Mouse (Mus musculus) layer of hippocampus, postnatal 14 days (tissue): Measurements from ENCODE around the gene Hacd4. TPM values are rescaled to one million over a fixed set of nuclear protein-coding genes. Genes with fewer than 3 reads are reported as not detected.
"Not testable (repeated sequence)": the region's sequence is repeated elsewhere in the genome, so short reads cannot be mapped to it uniquely, and the experiment has no call there.

Experiments used
- DNase-seq, 2 experiments: peaks; one replicate each; pipeline ENCODE4 v3.0.0; 2021 to 2022; ENCODE audit warnings: low spot score in 2 of 2, mixed read lengths in 1 of 2
- total RNA-seq, 2 experiments: library from RNA; stranded (reverse); gene quantifications; 2 replicates each; pipeline ENCODE4 v1.2.3; 2021

Hacd4 gene
- total RNA-seq, 2 experiments from 2014 or later = 1.8 to 3.0 TPM

DNA sequence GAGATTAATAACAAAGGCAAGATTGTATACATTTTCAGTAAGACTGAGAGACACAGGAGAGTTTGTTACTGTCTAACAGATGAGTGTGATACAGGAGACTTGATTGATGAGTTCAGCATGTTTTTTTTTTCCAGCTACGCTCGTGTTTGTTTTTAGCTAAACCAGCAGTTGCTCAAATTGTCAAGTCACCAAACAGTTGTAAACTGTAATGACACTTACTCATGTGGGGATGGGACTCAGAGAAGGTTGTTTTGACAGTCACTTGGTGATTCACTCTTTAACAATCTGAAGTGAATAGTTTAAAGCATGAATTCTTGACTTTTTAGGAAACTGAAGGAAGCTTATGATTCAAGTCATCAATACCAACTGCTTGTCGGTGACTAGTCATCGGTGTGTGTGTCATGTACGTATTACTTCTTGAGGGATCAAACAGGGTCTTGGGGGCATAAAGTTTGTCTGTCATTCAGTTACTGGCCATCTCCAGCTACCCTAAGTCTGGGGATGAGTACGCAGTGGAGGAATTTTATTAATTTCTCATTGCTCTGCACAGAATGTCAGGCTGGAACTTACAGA is 2.0 kb downstream of the Hacd4 start:
- no peak for DNase-seq

DNA sequence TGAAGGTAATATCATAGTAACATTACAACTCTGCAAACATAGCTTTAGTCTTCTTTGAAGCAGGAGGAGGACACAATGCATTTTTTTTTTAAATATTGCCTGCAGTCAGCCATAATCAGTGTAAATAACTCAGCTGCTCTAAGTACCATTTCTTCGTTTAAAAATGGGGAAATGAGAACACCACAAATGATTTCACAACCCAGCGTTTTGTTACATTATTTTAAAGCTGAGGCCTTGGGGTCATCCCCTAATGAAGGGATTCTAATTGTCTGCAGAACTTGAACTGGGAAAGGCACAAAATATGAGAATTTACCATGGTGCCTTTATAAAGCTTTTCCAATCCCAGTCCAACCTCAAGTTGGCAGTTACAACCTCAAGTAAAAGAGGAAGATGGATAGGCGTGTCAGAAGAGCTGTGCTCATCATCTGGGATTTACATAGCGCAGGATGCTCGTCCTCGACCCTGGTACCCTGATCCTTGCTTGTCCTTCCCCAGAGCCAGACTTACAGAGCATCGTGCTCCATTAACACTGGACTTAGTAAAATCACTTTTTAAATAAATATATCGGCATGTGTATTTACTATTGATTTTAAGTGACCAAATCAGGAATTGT is 6.2 kb downstream of the Hacd4 start:
- no peak for DNase-seq

DNA sequence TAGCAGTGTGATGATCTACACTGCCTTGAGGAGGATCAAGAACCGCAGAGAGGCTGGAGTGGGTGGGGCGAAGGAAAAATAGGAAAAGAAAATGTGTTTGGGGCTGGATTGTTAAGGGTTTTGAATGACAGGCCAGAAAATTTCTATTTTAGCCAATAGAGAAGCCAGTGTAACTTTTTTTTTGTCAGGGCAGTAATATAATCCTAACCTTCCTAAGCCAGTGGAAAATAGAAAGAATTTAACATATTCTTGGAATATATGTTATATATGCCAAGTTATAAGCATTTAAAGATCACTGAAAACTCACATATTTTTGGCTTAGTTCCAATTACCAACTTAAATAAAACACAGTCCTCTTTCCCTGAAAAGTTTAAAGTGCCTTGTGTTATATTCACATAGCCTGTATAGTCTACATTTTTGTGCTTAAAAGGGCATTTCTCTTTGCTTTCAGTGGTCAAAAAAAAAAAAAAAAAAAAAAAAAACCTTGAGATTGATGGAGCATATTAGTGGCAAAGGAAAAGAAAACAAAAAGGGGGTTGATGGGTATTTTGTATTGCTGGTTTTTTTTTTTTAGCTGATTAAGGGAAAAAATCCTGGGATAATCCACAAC is 11.0 kb downstream of the Hacd4 start:
- no peak for DNase-seq

DNA sequence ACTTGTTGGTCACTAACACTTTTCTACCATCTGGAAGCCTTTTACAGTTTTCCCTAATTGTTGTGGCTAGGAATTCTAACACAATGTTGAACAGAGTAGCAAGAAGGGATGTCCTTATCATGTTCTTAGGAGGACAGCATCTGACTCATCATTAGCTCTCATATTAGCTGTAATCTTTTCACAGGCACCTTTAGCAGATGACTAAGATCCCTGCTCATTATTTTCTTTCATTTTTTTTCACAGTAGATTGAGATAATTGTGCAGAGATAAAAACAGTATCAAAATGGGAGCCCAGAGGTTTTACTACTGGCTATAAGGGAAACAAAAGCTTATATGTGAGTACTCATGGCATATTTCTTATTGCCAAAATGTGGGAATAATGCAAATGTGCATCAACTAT is 14.2 kb downstream of the Hacd4 start:
- DNase-seq = no peak

DNA sequence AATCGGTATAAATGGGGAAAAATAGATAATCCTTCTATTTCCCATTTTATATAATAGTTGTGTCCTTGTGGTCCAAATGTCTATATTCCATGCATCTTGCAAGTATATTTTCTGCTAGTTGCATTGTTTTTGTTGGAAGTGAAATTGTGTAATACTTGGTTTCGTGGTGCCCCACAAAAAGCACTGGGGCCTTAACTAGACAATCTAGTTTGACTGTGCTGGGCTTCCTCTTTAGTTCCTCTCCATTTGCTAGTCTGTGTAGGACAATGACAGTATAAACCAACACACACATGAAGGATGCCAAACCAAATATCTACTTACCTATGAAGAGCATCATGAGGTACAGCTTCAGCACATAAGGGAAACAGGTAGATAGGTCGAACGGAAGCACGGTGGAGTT is 19.4 kb downstream of the Hacd4 start:
- no peak for DNase-seq

DNA sequence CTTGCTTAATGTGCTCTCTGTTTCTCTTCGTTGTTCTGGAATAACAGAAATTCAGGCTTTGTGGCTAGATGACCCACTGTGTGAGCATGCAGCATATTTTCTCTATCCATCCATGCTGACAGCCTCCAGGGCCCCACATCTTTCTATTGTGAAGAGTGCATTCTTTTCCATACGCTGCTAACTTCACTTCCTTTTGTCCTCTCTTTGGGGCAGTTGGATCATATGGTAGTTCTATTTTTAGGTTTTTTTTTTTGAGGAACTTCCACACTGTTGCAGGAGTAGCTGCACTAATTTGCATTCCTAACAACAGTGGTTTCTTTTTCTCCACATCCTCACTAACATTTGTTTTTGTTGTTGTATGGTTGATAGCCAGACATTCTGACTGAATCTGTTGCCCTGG is 23.7 kb downstream of the Hacd4 start:
- DNase-seq = no peak

DNA sequence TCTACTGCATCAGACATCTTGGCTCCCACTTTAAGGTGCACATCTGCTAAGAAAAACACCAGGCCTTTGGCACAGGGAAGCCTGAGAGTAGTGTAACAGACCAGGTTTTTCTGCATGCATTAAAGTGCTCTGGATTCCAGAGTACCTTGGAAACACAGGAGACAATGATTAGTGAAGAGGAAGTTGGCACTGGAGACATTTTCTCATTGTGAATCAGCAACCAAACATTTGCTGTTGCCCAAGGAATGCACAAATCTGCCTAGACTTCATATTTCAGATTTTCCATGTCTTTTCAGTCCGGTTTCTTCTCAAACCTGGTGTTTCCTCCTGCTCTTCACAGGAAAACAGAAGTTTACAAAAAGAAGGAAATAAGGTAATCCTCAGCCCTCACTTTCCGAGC is 26.4 kb downstream of the Hacd4 start:
- no peak for DNase-seq

DNA sequence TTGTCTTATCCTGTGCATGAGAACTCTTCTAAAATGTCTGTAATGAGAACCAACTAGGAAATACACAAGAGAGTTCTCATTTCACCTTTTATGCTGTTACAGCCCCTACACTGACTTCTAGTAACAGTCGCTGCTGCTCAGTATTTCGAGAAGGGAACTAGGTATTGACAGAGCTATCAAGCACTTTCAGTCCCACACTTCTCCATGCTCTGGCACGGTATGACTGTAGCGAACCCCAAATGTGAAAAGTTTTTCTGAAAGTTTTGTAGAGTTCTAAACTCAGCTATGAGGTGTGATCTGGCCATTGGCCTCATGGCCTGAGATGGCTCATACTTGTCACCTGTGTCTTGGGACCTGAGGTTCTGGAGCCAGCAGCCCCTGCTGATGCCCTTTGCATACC is 29.4 kb downstream of the Hacd4 start:
- DNase-seq = no peak

DNA sequence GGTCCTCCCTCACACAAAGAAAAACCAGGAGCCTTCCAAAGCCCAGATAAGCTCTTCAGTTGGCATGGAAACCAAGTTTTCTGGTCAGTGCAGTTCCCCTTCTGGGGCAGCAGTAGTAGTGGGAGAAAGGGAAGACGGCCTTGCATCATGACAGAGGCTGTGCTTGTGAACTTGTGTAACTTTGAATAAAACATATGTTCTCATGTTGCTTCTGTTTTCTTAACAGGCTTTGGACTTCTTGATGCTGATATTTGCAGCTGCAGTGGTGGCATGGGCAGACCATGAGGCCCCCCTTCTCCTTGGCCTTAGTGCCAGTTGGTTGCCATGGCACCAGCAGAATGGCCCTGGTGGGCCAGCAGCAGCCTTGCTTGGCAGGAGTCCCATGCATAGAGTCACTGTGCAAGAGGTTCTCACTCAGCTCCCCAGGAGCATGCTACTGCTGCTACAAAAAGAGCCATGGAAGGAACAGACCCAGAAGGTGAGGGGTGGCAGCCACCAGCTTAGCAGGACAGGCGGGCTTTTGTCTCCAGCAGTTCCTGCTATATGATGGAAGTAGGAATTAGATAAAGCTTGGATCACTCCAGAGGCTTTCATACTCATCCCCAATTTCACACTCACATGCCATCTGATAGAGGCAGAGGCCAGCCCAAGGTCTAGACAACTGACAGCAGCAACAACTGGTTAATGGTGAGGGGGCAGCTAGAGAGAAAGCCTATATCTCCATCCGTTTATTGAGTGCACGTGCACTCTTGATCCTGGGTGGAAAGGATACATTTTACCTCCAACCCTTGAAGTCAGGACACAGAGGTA is 31.6 kb downstream of the Hacd4 start:
- peak; percentile 50 to 54 for DNase-seq

DNA sequence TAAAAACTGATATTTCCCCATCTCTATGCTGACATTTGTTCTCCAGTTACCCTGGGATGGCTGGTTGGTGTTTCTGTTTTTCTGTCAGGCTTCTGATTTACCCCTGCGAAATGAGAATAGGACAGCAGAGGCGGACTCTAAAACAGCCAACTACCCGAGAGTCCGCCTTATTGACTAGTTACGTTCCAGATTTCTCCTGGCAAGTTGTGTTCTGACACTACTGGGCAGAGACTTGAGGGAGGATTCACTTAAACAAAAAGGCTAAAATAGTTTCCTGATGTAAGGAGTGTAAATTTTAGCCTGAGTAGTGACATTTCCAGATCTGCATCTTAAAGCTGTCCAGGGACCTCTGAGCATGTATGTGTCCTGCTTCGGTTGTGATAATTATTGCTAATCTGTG is 35.8 kb downstream of the Hacd4 start:
- no peak for DNase-seq

DNA sequence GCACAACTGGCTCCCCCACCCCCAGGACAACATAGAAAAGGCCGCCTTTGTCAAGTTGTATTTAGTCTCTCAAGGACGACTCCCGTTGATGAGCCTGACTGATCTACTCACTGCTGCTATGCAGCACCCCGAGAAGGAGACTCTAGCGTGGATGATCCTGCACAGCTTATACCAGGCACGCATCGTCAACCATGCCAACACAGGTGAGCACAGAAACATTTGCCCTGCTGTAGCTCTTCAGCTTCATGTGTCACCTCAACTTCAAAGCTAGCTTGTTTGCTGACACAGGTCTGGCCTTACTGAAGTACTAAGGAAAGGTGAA is 37.8 kb downstream of the Hacd4 start:
- no peak for DNase-seq

DNA sequence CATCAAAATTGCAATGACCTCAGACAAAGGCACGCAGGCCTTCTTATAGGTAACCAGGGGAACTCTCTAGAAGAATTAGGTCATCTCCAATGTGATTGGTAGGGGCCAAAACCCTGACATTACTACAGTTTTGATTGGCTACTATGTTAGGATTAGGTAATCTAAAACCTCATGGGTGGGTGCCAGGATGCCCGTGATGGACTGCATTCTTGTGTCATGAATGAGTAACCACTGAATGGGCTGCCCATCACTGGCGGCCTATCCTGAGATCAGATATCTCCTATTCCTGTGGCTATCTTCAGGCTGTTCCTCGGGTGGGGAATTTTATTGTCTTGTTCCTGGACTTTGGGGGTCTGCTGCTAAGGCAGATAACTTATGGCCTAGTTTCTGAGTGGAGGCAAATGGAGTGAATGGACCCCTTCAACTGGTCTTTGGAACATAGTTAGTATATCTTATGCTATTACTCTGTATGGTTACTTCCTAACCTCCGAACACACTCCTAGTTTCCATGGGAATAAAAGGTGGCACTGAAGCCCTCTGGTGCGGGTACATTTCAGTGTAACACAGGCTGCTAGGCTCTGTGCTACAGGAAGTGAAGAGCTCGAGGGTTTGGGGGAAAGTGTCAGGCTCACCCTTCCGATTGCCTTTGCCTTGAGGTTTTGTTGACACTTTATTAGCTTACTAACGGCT is 38.3 kb downstream of the Hacd4 start:
- no peak for DNase-seq

DNA sequence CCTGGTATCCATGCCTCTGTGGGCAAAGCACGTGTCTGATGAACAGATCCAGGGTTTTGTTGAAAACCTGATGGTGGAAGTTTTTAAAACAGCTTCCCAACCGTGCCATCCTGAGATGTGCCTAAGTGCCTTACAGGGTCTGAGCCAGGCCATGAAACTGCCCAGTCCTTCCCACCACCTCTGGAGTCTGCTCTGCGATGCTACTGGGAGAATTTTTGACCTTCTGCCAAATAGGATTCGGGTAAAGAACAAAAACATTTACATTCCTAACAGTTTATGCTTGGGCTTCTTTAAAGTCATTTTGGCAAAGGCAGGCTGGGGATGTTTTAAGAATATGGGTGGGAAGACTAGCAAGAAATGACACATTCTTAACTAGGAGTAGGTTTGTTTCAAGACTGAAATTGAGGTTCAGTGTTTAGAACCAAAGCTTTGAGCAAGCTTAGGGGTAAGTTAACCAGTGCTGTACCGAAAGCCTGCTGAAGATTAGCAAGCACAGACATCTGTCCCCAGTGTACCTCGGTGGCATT is 41.7 kb downstream of the Hacd4 start:
- no peak for DNase-seq

DNA sequence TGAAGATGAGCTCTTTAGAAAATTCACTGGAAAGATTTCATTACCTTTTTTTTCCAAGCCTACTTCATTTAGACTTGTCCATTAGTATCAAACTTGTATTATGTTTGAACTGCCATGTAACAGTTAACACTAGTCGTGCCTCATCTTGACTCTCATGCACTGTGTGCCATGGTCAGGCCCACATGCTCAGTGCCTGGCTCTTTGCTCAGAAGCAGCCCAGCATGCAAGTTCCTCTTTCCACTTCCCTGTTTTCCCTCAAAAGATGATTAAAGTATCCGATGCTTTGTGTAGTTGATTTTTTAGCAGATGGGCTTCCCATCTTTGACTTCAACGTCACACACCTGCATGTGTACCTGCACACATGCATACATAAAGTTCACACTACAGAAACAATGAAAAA is 43.0 kb downstream of the Hacd4 start:
- no peak for DNase-seq

DNA sequence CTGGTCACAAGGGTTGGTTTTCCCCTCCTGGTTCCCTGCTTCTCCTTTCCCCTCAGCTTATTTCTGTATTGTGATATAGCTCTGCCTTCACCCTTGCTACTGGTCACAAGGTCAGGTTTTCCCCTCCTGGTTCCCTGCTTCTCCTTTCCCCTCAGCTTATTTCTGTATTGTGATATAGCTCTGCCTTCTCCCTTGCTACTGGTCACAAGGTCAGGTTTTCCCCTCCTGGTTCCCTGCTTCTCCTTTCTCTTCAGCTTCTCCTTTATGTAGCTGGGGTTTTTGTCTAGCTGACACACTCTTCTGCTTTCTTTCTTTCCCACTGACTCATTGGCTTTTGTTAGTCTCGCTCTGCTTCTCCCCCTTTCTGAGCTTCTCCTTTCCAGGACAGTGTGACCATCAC is 48.1 kb downstream of the Hacd4 start:
- DNase-seq = not testable (repeated sequence)

DNA sequence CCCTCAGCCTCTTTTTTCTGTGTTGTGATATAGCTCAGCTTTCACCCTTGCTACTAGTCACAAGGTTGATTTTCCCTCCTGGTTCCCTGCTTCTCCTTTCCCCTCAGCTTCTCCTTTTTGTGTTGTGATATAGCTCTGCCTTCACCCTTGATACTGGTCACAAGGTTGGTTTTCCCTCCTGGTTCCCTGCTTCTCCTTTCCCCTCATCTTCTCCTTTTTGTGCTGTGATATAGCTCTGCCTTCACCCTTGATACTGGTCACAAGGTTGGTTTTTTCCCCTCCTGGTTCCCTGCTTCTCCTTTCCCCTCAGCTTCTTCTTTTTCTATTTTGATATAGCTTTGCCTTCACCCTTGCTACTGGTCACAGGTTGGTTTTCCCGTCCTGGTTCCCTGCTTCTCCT is 48.7 kb downstream of the Hacd4 start:
- no peak for DNase-seq

DNA sequence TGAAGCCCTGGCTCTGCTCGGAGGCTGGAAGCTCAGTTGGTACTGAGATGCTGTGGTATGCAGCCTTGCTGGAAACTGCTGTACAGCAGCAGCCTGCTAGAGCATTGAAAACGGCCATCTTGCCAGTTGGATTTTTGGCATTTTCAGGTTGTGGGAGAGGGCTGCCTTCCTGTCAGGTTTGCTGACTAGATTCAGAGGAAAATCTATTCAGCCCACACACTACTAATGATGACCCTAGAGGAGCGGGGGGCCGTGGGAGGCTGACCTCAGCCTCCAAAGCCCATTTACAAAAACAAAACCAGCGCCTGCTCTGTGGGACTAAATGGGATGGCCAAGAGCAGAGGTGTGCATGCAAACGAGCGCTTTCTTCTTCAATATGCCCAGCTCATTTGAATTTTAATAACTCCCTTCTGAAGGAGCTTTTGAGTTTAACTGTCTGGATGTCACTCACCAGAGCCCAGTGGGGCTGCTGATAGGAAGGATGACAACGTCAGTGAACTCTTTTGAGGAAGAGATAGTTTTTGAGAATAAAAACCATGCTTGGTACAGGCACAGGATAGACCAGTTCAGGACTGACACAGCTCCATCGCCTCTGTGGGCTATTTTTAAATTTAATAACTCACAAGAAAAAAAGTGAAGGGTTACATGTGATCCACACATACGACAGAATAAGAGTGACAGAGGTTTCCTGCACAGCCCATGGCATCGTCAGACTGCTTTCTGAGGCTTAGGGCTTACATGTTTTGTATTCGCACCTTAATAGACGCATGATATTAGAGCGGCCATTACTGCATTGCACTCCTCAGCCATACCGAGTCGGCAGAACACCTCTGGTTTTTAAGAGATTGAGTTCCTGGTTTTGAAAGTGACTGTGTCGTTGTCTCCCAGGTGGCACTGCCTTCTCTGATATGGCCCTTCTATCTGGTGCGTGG is 66.2 kb downstream of the Hacd4 start:
- DNase-seq = no peak

DNA sequence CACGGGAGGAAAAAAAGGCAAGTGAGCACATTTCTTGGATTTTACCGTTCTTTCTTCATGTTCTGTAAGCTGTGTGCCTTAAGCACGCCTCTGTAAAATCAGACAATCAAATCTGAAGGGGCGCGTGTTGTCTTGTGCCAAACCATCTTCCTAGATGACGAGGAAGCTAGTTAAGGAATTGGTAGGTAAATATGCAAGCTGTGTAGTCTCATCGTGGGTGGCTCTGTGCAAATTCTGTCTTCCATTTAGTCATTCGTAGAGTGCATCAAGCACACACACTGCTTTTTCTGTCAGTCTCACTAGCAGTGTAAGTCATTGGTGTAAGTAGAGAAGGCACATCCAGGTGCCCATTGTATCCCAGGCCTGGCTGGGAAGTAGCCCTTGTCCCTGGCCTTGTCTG is 67.9 kb downstream of the Hacd4 start:
- DNase-seq = no peak

DNA sequence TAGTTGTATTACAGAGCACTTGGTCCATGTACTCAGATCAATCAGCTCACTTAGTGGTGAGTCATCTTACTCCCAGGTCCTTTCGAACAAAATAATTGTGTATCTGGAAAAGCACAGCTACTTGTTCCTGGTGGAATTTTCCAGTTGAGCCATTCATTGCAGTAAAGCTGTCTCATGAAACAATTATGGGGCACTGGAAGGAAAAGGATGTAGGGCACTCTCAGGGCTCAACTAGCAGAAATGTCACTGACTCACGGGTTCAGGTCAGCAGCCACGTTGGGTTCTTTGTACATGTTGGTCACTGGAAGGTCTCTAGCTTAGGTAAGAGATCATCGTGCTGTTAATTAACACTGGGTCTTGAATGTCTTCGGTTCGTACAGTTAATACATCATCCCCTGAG is 68.8 kb downstream of the Hacd4 start:
- DNase-seq = no peak

DNA sequence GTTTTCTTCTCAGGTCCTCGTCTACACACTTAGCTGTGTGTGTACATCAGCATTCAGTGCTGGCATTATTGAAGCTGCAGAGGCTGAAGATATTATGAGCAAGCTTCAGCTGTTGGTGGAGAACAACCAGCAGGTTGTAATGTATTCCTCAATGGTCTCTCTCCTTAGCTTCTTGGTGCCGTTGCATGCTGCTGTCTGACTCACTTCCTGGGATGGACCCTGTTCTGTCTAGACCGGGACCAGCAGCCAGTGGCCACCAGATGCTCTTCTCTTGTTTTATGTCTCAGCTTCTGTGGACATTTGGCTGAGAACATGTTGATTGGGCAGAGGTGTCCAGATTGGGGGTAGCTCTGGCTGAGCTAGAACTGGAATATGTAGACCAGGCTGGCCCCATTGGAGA is 81.3 kb downstream of the Hacd4 start:
- DNase-seq = no peak

DNA sequence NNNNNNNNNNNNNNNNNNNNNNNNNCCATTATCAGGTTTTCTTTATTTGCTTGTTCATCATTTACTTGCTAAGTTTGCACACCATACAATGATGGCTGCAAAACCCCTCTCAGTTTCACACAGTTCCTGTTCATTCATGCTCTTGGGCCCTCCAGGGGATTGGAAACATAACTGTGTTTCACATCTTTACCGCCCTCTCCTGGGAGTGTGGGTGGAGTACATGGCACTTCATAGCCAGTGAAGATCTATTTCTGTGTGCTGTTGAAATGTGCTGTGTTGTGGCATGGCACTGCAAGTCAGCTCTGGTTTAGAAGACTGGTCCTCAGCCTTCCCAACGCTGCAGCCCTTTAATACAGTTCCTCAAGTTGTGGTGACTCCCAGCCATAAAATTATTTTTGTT is 82.1 kb downstream of the Hacd4 start:
- DNase-seq = no peak
